20 mouse cellular contexts compared by ENCODE assay signal in the genomic region with DNA sequence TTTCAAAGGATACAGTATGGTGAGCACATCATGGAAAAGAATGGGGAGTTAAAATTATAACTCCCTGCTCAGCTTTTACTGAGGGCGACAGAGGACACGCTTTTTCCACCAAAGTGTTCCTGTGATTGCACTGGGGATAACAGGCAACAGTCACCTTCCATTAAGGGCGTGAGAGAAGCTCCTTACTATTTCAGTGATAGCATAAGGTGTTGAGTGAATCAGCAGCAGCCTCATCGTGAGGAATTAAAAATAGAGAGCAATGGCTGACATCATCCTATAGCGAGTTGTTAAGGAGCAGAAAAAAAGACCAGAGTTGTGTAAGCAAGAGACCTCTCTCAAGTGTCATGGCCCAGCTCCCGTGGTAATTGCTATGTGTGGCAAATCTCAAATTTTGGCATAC. TPM values are rescaled to one million over a fixed set of nuclear protein-coding genes. Genes with fewer than 3 reads are reported as not detected.
DNase-seq lines count a peak whose midpoint lies in the region; ATAC-seq and TF ChIP-seq lines count a peak whose summit lies in the region.
"Had no signal": no experiment of that assay in that cellular context is flagged by ENCODE, and none has a peak within 500 bp of the region (broad histone marks: within the 10 kb centered on the region; RNA-seq: fewer than 3 reads in every experiment).

No protein-coding gene starts in this region.

- H3K4me3 ChIP-seq in heart, embryonic 12.5 days = no peak overlapping the region
- H3K4me3 ChIP-seq in cortical plate, adult 2 months (ENCODE audit: insufficient read depth, low read length) = no peak overlapping the region
- no peak overlapping the region for H3K4me3 ChIP-seq in hindbrain, embryonic 10.5 days
- H3K4me3 ChIP-seq: embryonic facial prominence, embryonic 10.5 days; limb, embryonic 10.5 days; midbrain, embryonic 13.5 days; neural tube, embryonic 12.5 days had no signal

- no peaks in the 10 kb centered on the region for H3K27me3 ChIP-seq in heart, embryonic 12.5 days (replicated peaks)
- no peaks in the 10 kb centered on the region for H3K27me3 ChIP-seq in hindbrain, embryonic 10.5 days (ENCODE audit: insufficient read depth, poor library complexity, severe bottlenecking)
- H3K27me3 ChIP-seq: CH12.LX; midbrain, embryonic 13.5 days; neural tube, embryonic 12.5 days had no signal

- intact Hi-C loops in heart, postnatal 10 days (cut with DNase I) = no loop called here
- intact Hi-C loops in left cerebral cortex, postnatal 4 days (cut with DNase I) = no loop called here
- intact Hi-C loops in left cerebral cortex, postnatal 36 days (cut with DNase I) = no loop called here
- intact Hi-C loops in gastrocnemius, postnatal 14 days (cut with DNase I; ENCODE audit: low total_unique reads) = no loop called here

- H3K36me3 ChIP-seq in heart, embryonic 12.5 days = no peaks in the 10 kb centered on the region
- no peaks in the 10 kb centered on the region for H3K36me3 ChIP-seq in hindbrain, embryonic 10.5 days
- H3K36me3 ChIP-seq: embryonic facial prominence, embryonic 10.5 days; limb, embryonic 10.5 days; neural tube, embryonic 12.5 days had no signal

- H3K27ac ChIP-seq in heart, embryonic 12.5 days (ENCODE audit: poor library complexity, severe bottlenecking) = peak overlapping the region; percentile 41; the same call in 1 of the 2 replicates
- 0 out of 2 replicates have a peak overlapping the region, but pooled peaks have one; percentile 13 for H3K27ac ChIP-seq in cortical plate, adult 2 months (ENCODE audit: insufficient read depth, low read length)
- no peak overlapping the region for H3K27ac ChIP-seq in hindbrain, embryonic 10.5 days
- H3K27ac ChIP-seq: embryonic facial prominence, embryonic 10.5 days; limb, embryonic 10.5 days; midbrain, embryonic 13.5 days; neural tube, embryonic 12.5 days had no signal

- TF ChIP-seq CTCF in cortical plate, adult 2 months (IDR thresholded peaks at IDR 0.05; ENCODE audit: extremely low read depth, insufficient read depth, low read length) = no peak

- WGBS in heart, embryonic 12.5 days = 38% methylated on average over 6 of the region's 6 CpGs
- WGBS in hindbrain, embryonic 10.5 days = 90% methylated on average over 6 of the region's 6 CpGs

- no peak for ATAC-seq in heart, embryonic 12.5 days (ENCODE audit: insufficient number of reproducible peaks, low FRiP score)
- ATAC-seq: liver, postnatal 0 days; midbrain, embryonic 13.5 days had no signal

- no peaks in the 10 kb centered on the region for H3K9me3 ChIP-seq in heart, embryonic 12.5 days (replicated peaks)
- H3K9me3 ChIP-seq in hindbrain, embryonic 10.5 days = no peaks in the 10 kb centered on the region
- H3K9me3 ChIP-seq: embryonic facial prominence, embryonic 10.5 days; limb, embryonic 10.5 days; midbrain, embryonic 13.5 days; neural tube, embryonic 12.5 days had no signal

- no peak for TF ChIP-seq POLR2A in cortical plate, adult 2 months (IDR thresholded peaks at IDR 0.05; ENCODE audit: extremely low read depth, insufficient read depth, low read length)

- no peak for DNase-seq in heart, postnatal 10 days
- peak; percentile 45 for DNase-seq in left cerebral cortex, adult 11 months (ENCODE audit: low spot score)
- no peak for DNase-seq in left cerebral cortex, postnatal 4 days
- peak; percentile 39 to 46 for DNase-seq in left cerebral cortex, postnatal 36 days (ENCODE audit: low spot score in 2 of 2)
- no peak for DNase-seq in hindbrain, embryonic 10.5 days (ENCODE audit: low spot score)
- no peak for DNase-seq in gastrocnemius, postnatal 14 days
- DNase-seq: adrenal gland, postnatal 25 days; cerebellum, adult 18-20 months; cerebellum, postnatal 36 days; kidney, adult 11 months; kidney, postnatal 14 days; liver, postnatal 0 days; lung, postnatal 10 days had no signal

- H3K4me2 ChIP-seq in heart, embryonic 12.5 days = no peak overlapping the region
- H3K4me2 ChIP-seq: midbrain, embryonic 13.5 days; neural tube, embryonic 12.5 days had no signal

- H3K9ac ChIP-seq in heart, embryonic 12.5 days = no peak overlapping the region
- H3K9ac ChIP-seq: liver, postnatal 0 days; midbrain, embryonic 13.5 days; neural tube, embryonic 12.5 days had no signal

- H3K4me1 ChIP-seq in heart, embryonic 12.5 days (replicated peaks) = peaks cover 45% of the 10 kb centered on the region
- peaks cover 12% of the 10 kb centered on the region for H3K4me1 ChIP-seq in cortical plate, adult 2 months (ENCODE audit: control insufficient read depth, insufficient read depth, low read length)
- H3K4me1 ChIP-seq in hindbrain, embryonic 10.5 days (replicated peaks) = no peaks in the 10 kb centered on the region
- H3K4me1 ChIP-seq: embryonic facial prominence, embryonic 10.5 days; midbrain, embryonic 13.5 days; neural tube, embryonic 12.5 days had no signal

RNA-seq across cellular contexts. Expression of gene Mgat5, which starts 41.3 kb away (rescaled TPM):
- 4.1 and 4.3 TPM in 2 replicates for polyA plus RNA-seq in heart, embryonic 12.5 days (2016; fragmentation: Nextera tagmentation; extraction: Ambion mirVana)
- total RNA-seq in heart, postnatal 10 days (2021) = 10 to 100 TPM; 17.0 to 18.9 TPM
- 10 to 100 TPM; 48.2 to 48.9 TPM for total RNA-seq in left cerebral cortex, postnatal 4 days (2021)
- 32.9 TPM in 2 replicates for polyA plus RNA-seq in cortical plate, adult 2 months (2012; rRNA removed)
- 10 to 100 TPM; 77.3 to 79.1 TPM for total RNA-seq in left cerebral cortex, postnatal 36 days (2021)
- 4.7 and 7.0 TPM in 2 replicates for polyA plus RNA-seq in hindbrain, embryonic 10.5 days (2016; fragmentation: Nextera tagmentation; extraction: Ambion mirVana)
- total RNA-seq in gastrocnemius, postnatal 14 days (2021) = 1 to 10 TPM; 2.1 to 2.5 TPM

Comparison
In these comparisons a context has a peak if more than half of its experiments do, and no peak if none do; other contexts are left out.
1. DNase-seq: peak in left cerebral cortex, adult 11 months (single experiment) and left cerebral cortex, postnatal 36 days (2 of 2); none in heart, postnatal 10 days (0 of 2), left cerebral cortex, postnatal 4 days (single experiment), hindbrain, embryonic 10.5 days (single experiment) and gastrocnemius, postnatal 14 days (single experiment).
2. RNA of gene Mgat5, which starts 41.3 kb away (total RNA-seq): 77.3 to 79.1 TPM in left cerebral cortex, postnatal 36 days, 48.2 to 48.9 TPM in left cerebral cortex, postnatal 4 days and 17.0 to 18.9 TPM in heart, postnatal 10 days; 2.1 to 2.5 TPM in gastrocnemius, postnatal 14 days; every median in the first group is over 4 times any median in the second.